Mouse (Mus musculus) left cerebral cortex, adult 8-10 months (tissue): Measurements from ENCODE around the gene Setd1b. TPM values are rescaled to one million over a fixed set of nuclear protein-coding genes. Genes with fewer than 3 reads are reported as not detected.

Experiments
- DNase-seq, 2 experiments: peaks; one replicate each; pipeline ENCODE4 v3.0.0; 2022; ENCODE audit warnings: low spot score in 2 of 2
- total RNA-seq, 4 experiments: library from RNA; stranded (reverse); gene quantifications; 2 replicates each; pipeline ENCODE4 v1.2.4; 2022

Gene Setd1b
- 10 to 100 TPM; 29.3 to 35.8 (median 32.5) TPM for total RNA-seq

DNA sequence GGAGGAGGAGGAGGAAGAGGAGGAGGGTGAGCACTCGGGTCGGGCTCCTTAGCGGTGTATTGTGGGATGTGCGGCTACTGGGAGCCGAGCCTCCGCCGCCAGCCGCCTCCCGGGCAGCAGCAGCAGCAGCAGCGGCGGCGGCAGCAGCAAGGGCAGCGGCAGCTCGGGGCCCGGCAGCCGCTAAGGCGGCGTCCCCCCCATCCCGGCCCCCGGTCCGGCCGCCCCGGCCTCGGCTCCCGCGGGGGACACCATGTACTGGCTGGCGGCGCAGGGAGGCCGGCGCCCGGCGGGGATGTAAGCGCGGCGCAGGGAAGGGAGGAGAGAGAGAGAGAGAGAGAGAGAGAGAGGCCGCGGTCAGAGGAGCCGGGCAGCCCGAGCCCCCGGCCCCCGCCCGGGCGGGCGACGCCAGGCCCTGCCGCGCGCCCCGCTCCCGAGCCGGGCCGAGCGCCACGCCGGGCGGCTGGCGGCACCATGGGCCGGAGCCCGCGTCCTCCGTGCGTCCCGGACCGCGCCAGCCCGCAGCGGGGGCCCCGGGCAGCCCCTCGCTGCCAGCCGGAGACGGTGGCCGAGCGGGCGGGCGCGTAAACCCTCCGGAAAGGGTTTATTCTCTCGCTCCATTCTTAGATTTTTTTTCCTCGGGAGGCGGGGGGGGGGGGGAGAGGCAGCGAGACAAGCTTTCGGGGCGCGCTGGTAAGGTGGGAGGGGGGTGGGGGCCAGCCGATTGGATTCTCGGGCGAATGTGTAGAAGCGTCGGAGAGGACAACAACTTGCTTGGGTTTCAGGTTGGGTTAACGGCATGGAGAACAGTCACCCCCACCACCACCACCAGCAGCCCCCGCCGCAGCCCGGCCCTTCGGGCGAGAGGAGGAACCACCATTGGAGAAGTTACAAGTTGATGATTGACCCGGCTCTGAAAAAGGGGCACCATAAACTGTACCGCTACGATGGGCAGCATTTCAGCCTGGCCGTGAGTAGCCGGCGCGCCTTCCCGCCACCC lies at the start of gene Setd1b:
TSS of gene Setd1b (plus strand) at position 33 of the 997 bp plus-strand sequence.
- DNase-seq, result peak in 1 of 2 experiments; percentile 25

DNA sequence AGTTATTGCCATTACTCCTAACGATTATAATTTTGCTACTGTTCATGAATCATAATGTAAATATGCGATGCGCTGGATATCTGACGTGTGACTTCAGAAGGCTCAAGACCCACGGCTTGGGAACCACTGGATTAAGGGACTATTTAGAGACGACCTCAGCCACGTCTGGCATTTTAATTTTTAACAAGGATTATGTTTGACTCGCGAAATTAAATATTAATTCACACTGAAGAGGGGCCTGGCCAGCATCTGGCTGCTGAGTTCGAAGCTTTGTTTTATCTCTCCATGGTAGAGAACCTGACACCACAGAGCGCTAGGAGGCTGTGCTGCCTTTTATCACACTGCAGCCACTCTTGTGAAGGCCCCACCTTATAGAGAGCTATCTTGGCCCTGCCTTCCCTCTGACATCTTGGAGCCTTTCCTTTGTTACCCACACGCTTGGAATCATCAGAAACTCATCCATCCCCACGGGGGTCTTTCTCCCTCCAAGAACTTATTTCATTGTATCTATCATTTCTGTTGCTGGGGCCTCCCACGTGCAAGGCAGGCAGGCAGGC lies 48.8 kb upstream of the Setd1b start:
- DNase-seq, result no peak

GRCm38 (mm10) chr5:123094238-123094991 lies 47.6 kb upstream of the Setd1b start:
- no peak for DNase-seq

GRCm38 (mm10) chr5:123096299-123096698 lies 45.7 kb upstream of the Setd1b start:
- no peak for DNase-seq

- no peak for DNase-seq
Measured at GRCm38 (mm10) chr5:123098487-123098886, 43.5 kb upstream of the Setd1b start.

GRCm38 (mm10) chr5:123102376-123102775 lies 39.6 kb upstream of the Setd1b start:
- DNase-seq, result no peak

- DNase-seq, result no peak
Measured at GRCm38 (mm10) chr5:123103556-123103955, 38.4 kb upstream of the Setd1b start.

DNA sequence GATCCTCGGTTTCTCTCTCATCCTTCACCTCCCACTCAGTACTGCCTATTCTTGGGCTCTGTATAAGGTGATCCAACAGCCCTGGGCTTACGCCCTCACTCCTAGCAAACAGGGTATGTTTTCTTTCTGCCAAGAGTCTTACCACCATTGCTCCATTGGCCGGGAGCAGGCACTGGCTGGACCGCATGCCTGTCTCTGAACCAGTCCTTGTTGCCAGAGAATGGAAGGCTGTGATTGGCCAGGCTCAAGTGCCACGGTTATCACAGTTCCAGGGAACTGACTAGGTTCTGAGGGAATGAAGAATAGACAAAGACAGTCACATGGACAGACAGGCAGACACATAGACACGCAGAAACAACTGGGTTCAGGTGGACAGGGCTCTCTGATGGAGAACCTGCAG lies 37.2 kb upstream of the Setd1b start:
- DNase-seq, result no peak

- DNase-seq, result no peak
Measured at GRCm38 (mm10) chr5:123109452-123110203, 32.4 kb upstream of the Setd1b start.

DNA sequence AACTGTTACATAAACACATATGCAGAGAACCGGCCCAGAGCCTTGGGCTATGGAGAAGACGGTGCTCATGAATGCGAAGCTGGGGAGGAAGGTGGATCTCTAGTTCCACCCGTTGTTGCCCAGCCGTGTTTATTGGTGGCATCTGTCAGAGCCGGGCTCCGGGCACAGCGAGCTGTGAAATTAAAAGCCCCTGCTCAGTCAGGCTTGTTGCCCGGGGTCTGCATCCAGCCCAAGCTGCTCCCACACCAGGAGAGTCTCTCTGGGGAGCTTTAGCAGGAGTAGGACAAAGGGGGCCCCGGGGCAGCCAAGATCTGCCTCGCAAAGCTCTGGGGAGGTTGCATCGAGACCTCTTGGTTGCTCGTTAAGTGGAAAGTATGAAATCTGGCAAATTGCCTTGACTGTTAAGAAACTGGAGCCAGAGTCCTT lies 31.7 kb upstream of the Setd1b start:
- no peak for DNase-seq

DNA sequence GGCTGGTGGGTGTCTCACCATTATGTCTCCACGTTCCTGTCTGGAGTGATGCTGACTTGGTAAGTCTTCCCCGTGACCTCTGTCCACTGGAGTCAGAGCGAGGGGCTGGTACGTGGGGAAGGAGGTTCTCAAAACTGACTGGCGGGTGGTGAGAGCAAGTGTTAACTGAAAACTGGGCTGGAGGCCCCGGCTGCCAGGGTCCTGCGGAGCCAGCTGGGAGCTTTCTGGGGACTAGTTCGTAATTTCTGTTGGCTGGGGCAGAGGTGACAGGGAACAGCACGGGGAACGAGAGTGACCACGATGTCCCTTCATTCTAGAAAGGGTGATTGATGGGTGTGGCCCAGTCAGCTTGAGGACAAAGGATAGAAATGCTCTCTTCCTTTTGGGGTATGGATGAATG lies 27.9 kb upstream of the Setd1b start:
- DNase-seq, result no peak

GRCm38 (mm10) chr5:123114924-123115323 lies 27.1 kb upstream of the Setd1b start:
- DNase-seq, result no peak

GRCm38 (mm10) chr5:123116080-123116479 lies 25.9 kb upstream of the Setd1b start:
- DNase-seq, result no peak

DNA sequence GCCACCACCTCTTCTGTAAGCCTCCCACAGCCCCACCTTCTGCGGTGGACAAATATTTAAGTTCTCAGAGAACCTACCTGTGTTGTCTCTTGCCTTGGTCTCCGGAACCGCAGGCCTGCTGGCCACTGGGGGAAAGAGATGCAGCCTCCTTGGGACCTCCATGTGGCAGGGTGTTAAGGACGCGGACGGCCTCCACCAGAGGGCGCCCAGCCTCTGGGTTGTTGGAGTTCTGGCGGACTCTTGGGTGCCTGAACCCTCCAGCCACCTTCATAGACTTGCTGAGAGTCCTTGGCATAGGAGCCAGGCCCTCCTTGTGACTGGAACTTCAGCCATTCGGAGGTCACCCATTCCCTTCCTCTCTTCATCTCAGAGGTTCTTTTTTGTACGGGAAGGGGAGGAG lies 24.7 kb upstream of the Setd1b start:
- DNase-seq, result peak in 1 of 2 experiments; percentile 64

DNA sequence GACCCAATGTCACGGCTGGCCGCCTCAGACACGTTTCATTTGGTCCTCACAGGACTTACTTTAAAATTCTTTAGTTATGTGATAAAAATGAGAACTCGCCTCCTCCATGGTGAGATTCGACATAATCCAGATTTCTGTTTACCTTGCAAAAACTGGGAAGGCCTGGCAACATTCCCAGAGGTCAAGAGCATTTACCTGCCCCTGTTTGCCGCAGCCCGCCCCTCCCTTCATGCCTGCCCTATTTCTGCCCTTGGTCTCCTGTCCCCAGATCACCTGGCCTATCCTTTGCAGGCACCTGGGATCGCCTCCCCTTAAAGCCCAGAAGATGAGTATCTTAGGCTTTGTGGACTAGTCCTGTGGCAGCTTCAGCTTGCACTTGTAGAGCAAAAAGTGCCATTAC lies 24.2 kb upstream of the Setd1b start:
- DNase-seq, result no peak

GRCm38 (mm10) chr5:123118826-123119225 lies 23.2 kb upstream of the Setd1b start:
- no peak for DNase-seq

GRCm38 (mm10) chr5:123120624-123121215 lies 21.3 kb upstream of the Setd1b start:
- peak in 1 of 2 experiments; percentile 6 for DNase-seq

DNA sequence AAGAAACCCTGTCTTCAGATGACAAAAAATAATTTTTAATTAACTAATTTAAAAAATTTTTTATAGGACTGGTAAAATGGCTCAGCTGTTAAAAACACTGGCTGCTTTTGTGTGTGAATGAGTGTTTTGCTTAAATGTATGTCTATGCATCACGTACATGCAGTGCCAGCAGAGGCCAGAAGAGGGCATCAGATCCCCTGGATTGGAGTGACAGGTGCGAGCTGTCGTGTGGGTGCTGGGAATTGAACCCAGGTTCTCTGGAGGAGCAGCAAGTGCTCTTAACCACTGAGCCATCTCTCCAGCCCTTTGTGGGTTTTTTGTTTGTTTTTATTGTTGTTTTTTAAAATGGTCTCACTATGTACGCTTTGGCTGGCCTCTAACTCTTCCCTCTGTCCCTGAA lies 19.8 kb upstream of the Setd1b start:
- no peak for DNase-seq

- no peak for DNase-seq
Measured at GRCm38 (mm10) chr5:123125105-123125504, 16.9 kb upstream of the Setd1b start.

GRCm38 (mm10) chr5:123125638-123126406 lies 16.2 kb upstream of the Setd1b start:
- DNase-seq, result no peak
